ENCODE assay signal across 19 mouse cellular contexts in the genomic region with DNA sequence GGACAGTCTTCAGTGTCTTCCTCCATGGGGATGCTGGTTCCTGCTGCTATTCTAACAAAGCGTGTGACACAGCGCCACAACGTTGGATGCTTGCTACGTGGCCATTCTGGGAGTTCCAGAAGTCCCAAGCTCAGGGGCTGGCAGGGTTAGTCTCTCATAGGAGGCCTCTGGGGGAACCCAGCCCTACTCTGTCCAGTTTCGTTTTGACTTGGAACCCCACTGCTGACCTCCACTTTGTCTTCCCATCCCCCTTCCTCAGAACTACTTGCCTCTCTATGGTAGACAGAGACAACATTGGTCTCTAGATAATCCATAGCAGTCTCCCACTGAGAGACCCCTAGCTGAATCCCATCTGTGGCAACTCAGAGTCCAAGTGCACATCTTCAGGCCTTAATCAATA. TPM values are rescaled to one million over a fixed set of nuclear protein-coding genes. Genes with fewer than 3 reads are reported as not detected.
DNase-seq lines count a peak whose midpoint lies in the region; ATAC-seq and TF ChIP-seq lines count a peak whose summit lies in the region.
"Had no signal": no experiment of that assay in that cellular context is flagged by ENCODE, and none has a peak within 500 bp of the region (broad histone marks: within the 10 kb centered on the region; RNA-seq: fewer than 3 reads in every experiment).

No protein-coding gene starts in this region.

- peaks cover 4% of the 10 kb centered on the region for H3K4me1 ChIP-seq in heart, embryonic 16.5 days (ENCODE audit: control insufficient read depth, insufficient read depth, low read length)
- no peaks in the 10 kb centered on the region for H3K4me1 ChIP-seq in cortical plate, adult 2 months (ENCODE audit: control insufficient read depth, insufficient read depth, low read length)
- H3K4me1 ChIP-seq: limb, embryonic 13.5 days; liver, embryonic 12.5 days had no signal

- no peak overlapping the region for H3K9ac ChIP-seq in heart, embryonic 16.5 days (ENCODE audit: low read length)
- H3K9ac ChIP-seq: forebrain, embryonic 13.5 days; heart, embryonic 12.5 days; limb, embryonic 13.5 days; liver, embryonic 12.5 days; midbrain, embryonic 12.5 days had no signal

- no peaks in the 10 kb centered on the region for H3K27me3 ChIP-seq in heart, embryonic 16.5 days (ENCODE audit: control insufficient read depth, insufficient read depth, low read length)
- H3K27me3 ChIP-seq: forebrain, embryonic 13.5 days; heart, embryonic 12.5 days; limb, embryonic 13.5 days; midbrain, embryonic 12.5 days had no signal

- no peak for DNase-seq in heart, postnatal 4 days
- no peak for DNase-seq in layer of hippocampus, adult 2 months (ENCODE audit: low spot score in 2 of 2)
- DNase-seq in layer of hippocampus, postnatal 10 days (ENCODE audit: low spot score in 2 of 2), result no peak
- no peak for DNase-seq in ovary, adult 18-20 months (ENCODE audit: low spot score)
- no peak for DNase-seq in B cell, adult 2 months
- DNase-seq: adrenal gland, postnatal 25 days; embryo, embryonic 11 days; kidney, adult 11 months; kidney, postnatal 14 days; layer of hippocampus, postnatal 36 days; lung, adult 2 months; thymus, postnatal 14 days had no signal

- no peak for TF ChIP-seq POLR2A in cortical plate, adult 2 months (IDR thresholded peaks at IDR 0.05; ENCODE audit: extremely low read depth, insufficient read depth, low read length)

- WGBS in heart, embryonic 16.5 days, result 70% methylated on average over 5 of the region's 5 CpGs

- no peak for TF ChIP-seq CTCF in layer of hippocampus, adult 2 months (conservative IDR thresholded peaks at IDR 0.05)
- no peak for TF ChIP-seq CTCF in cortical plate, adult 2 months (IDR thresholded peaks at IDR 0.05; ENCODE audit: extremely low read depth, insufficient read depth, low read length)

- no peak overlapping the region for H3K4me3 ChIP-seq in heart, embryonic 16.5 days (ENCODE audit: low read length)
- no peak overlapping the region for H3K4me3 ChIP-seq in layer of hippocampus, adult 2 months
- no peak overlapping the region for H3K4me3 ChIP-seq in cortical plate, adult 2 months (ENCODE audit: insufficient read depth, low read length)
- H3K4me3 ChIP-seq: forebrain, embryonic 13.5 days; heart, embryonic 12.5 days; limb, embryonic 13.5 days; liver, embryonic 12.5 days; midbrain, embryonic 12.5 days had no signal

- H3K27ac ChIP-seq in heart, embryonic 16.5 days (ENCODE audit: low read length), result peak overlapping the region; percentile 72
- H3K27ac ChIP-seq in layer of hippocampus, adult 2 months, result peak overlapping the region; percentile 51; the same call in 1 of the 2 replicates
- H3K27ac ChIP-seq in cortical plate, adult 2 months (ENCODE audit: insufficient read depth, low read length), result peak overlapping the region; percentile 59; the same call in 1 of the 2 replicates
- H3K27ac ChIP-seq: forebrain, embryonic 13.5 days; limb, embryonic 13.5 days; liver, embryonic 12.5 days; midbrain, embryonic 12.5 days had no signal

- no peak for ATAC-seq in heart, embryonic 16.5 days (replicated peaks; ENCODE audit: extremely low read depth, insufficient read depth, low FRiP score)
- ATAC-seq: forebrain, embryonic 13.5 days; liver, embryonic 12.5 days had no signal

- H3K4me2 ChIP-seq in heart, embryonic 16.5 days (ENCODE audit: low read depth, low read length), result no peak overlapping the region
- H3K4me2 ChIP-seq: forebrain, embryonic 13.5 days; heart, embryonic 12.5 days; limb, embryonic 13.5 days; liver, embryonic 12.5 days; midbrain, embryonic 12.5 days had no signal

- H3K9me3 ChIP-seq in heart, embryonic 16.5 days (replicated peaks; ENCODE audit: control insufficient read depth, low read length), result no peaks in the 10 kb centered on the region
- H3K9me3 ChIP-seq: forebrain, embryonic 13.5 days; heart, embryonic 12.5 days; limb, embryonic 13.5 days; liver, embryonic 12.5 days; midbrain, embryonic 12.5 days had no signal

- H3K36me3 ChIP-seq in heart, embryonic 16.5 days (ENCODE audit: control insufficient read depth, insufficient read depth), result no peaks in the 10 kb centered on the region
- H3K36me3 ChIP-seq: heart, embryonic 12.5 days; limb, embryonic 13.5 days; liver, embryonic 12.5 days; midbrain, embryonic 12.5 days had no signal

RNA-seq across cellular contexts. Expression of gene Mcf2l, which starts 33.0 kb away (rescaled TPM):
- polyA plus RNA-seq in heart, embryonic 16.5 days (2015; fragmentation: Nextera tagmentation; extraction: Ambion mirVana), result 11.0 and 11.1 TPM in 2 replicates
- total RNA-seq in heart, postnatal 4 days (2021), result 10 to 100 TPM; 28.8 to 33.0 TPM
- total RNA-seq in layer of hippocampus, adult 2 months (2021), result 100 to 1,000 TPM; 225 to 238 TPM
- total RNA-seq in layer of hippocampus, postnatal 10 days (2021), result 100 to 1,000 TPM; 269 to 278 TPM
- 144 and 148 TPM in 2 replicates for polyA plus RNA-seq in cortical plate, adult 2 months (2012; rRNA removed)

Comparison
In these comparisons a context has a peak if more than half of its experiments do, and no peak if none do; other contexts are left out.
1. RNA of gene Mcf2l, which starts 33.0 kb away (total RNA-seq): 269 to 278 TPM in layer of hippocampus, postnatal 10 days and 225 to 238 TPM in layer of hippocampus, adult 2 months; 28.8 to 33.0 TPM in heart, postnatal 4 days; every median in the first group is over 4 times any median in the second.
2. Peak in every context shown above with its lines, with median percentiles within 50 percentile points of each other: H3K27ac ChIP-seq.